Mouse (Mus musculus) G1E (cell line): ENCODE results near the gene Spats1.

Source experiments
- CTCF ChIP-seq: IDR thresholded peaks from 2 replicates; pipeline ENCODE4 v1.5.1; 2012; ENCODE audit warnings: low read depth, low read length, inconsistent platforms, mixed read lengths
- GATA1 ChIP-seq: IDR thresholded peaks from 2 replicates; pipeline ENCODE4 v1.6.1; 2012; ENCODE audit warnings: borderline replicate concordance, low read length, inconsistent platforms, mixed read lengths
- POLR2AphosphoS5 ChIP-seq: IDR thresholded peaks from 2 replicates; pipeline ENCODE4 v1.6.1; 2012; ENCODE audit warnings: low read depth, low read length, inconsistent platforms; ENCODE audit not compliant: insufficient replicate concordance

- TF ChIP-seq CTCF (no peak), POLR2AphosphoS5 (no peak), GATA1 (no peak)
Measured at GRCm38 (mm10) chr17:45393765-45394164, 81.5 kb downstream of the Spats1 start.
